Mouse (Mus musculus) limb, embryonic 11.5 days (tissue): ENCODE measurements around the gene Atoh8. TPM values are rescaled to one million over a fixed set of nuclear protein-coding genes. Genes with fewer than 3 reads are reported as not detected.

ENCODE experiments used
- ATAC-seq: fragments of 200-750 bp; cut with Nextera tagmentation; 2 replicates; pipeline ENCODE4 v1.8.0; 2017; ENCODE audit warnings: low read depth; ENCODE audit not compliant: insufficient number of reproducible peaks, low FRiP score, low TSS enrichment
- DNase-seq: peaks from one replicate; pipeline ENCODE4 v3.0.0-alpha.2; 2015; ENCODE audit warnings: low spot score
- H3K27ac ChIP-seq: fragments of 300-500 bp; sonication (generic); replicated peaks from 2 replicates; pipeline ENCODE4 v1.5.1; 2014; ENCODE audit warnings: low read depth, mild to moderate bottlenecking, low read length
- H3K27me3 ChIP-seq: fragments of 300-500 bp; sonication (generic); 2 replicates; pipeline ENCODE4 v1.6.1; 2014; ENCODE audit warnings: mild to moderate bottlenecking, low read length, mixed read lengths; ENCODE audit not compliant: control insufficient read depth, insufficient read depth
- H3K36me3 ChIP-seq: fragments of 300-500 bp; sonication (generic); 2 replicates; pipeline ENCODE4 v1.6.1; 2014; ENCODE audit warnings: mild to moderate bottlenecking, low read length, moderate library complexity, mixed read lengths; ENCODE audit not compliant: control insufficient read depth, insufficient read depth
- H3K4me1 ChIP-seq: fragments of 300-500 bp; sonication (generic); 2 replicates; pipeline ENCODE4 v1.6.1; 2014; ENCODE audit warnings: low read length, mixed read lengths; ENCODE audit not compliant: control insufficient read depth, insufficient read depth
- H3K4me2 ChIP-seq: fragments of 300-500 bp; sonication (generic); 2 replicates; pipeline ENCODE4 v1.6.1; 2014; ENCODE audit warnings: low read depth, mild to moderate bottlenecking, moderate library complexity; ENCODE audit not compliant: severe bottlenecking
- H3K4me3 ChIP-seq: fragments of 300-500 bp; sonication (generic); 2 replicates; pipeline ENCODE4 v1.5.1; 2014; ENCODE audit warnings: low read depth, low read length
- H3K9ac ChIP-seq: fragments of 300-500 bp; sonication (generic); 2 replicates; pipeline ENCODE4 v1.6.1; 2014; ENCODE audit warnings: mild to moderate bottlenecking, low read length
- H3K9me3 ChIP-seq: fragments of 300-500 bp; sonication (generic); 2 replicates; pipeline ENCODE4 v1.6.1; 2016; ENCODE audit warnings: low read length; ENCODE audit not compliant: control insufficient read depth
- WGBS: fragments of 180-500 bp; shearing (Covaris S2); extraction: QIAGEN DNeasy Blood & Tissue Kit; methylation state at CpG from one replicate; pipeline ENCODE4 v1.1.7; 2014; 5-methylcytosine and 5-hydroxymethylcytosine counted together
- polyA plus RNA-seq: library from polyadenylated mRNA; unstranded; fragments of >200 nt; fragmentation: Nextera tagmentation; extraction: Ambion mirVana; gene quantifications from 2 replicates; pipeline ENCODE4 v1.2.1, GENCODE M21; 2014

Gene Atoh8
- polyA plus RNA-seq, 1 experiment from 2014 or later: 22.9 TPM

DNA sequence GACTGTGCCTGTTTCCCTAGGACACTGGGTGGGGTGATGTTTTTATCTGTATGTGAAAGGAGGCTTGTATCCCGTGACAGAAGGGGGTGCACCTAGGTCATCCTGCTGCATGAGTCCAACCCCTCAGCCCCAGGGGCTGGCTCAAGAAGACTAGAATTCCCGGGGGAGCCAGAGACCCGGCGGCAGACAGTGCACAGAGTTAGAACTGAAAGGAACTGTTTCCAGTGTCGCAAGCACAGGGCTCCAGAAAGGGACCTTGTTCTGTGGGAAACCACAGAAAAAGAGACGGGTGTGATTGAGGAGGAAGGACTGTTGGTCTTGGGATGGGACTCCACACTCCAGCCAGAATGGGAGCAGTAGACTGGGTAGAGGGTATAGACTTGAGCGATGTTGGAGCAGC lies 30.5 kb downstream of the Atoh8 start:
- no peak for ATAC-seq
- WGBS: 84% methylated on average over 7 of the region's 7 CpGs
- H3K4me1 ChIP-seq: peaks cover 20% of the 10 kb centered on the region
- H3K27me3 ChIP-seq: no peaks in the 10 kb centered on the region
- H3K9me3 ChIP-seq: no peaks in the 10 kb centered on the region
- no peaks in the 10 kb centered on the region for H3K36me3 ChIP-seq
- DNase-seq: no peak
- H3K4me3 ChIP-seq: no peak overlapping the region
- H3K27ac ChIP-seq: no peak overlapping the region
- H3K4me2 ChIP-seq: no peak overlapping the region
- H3K9ac ChIP-seq: no peak overlapping the region

- Histone ChIP-seq H3K4me1 (peaks cover 18% of the 10 kb centered on the region), H3K36me3 (no peaks in the 10 kb centered on the region), H3K4me2 (no peak overlapping the region), H3K9me3 (no peaks in the 10 kb centered on the region), H3K27me3 (no peaks in the 10 kb centered on the region), H3K27ac (no peak overlapping the region), H3K4me3 (no peak overlapping the region), H3K9ac (no peak overlapping the region)
- DNase-seq (no peak), ATAC-seq (no peak)
- WGBS: 81% methylated on average over 5 of the region's 5 CpGs
Observed at GRCm38 (mm10) chr6:72203279-72203678, 32.1 kb downstream of the Atoh8 start.

GRCm38 (mm10) chr6:72202732-72203131 lies 32.6 kb downstream of the Atoh8 start:
- WGBS: 82% methylated on average over 5 of the region's 5 CpGs
- no peaks in the 10 kb centered on the region for H3K36me3 ChIP-seq
- no peak overlapping the region for H3K4me3 ChIP-seq
- no peak for ATAC-seq
- H3K27me3 ChIP-seq: no peaks in the 10 kb centered on the region
- no peak overlapping the region for H3K4me2 ChIP-seq
- DNase-seq: no peak
- no peak overlapping the region for H3K27ac ChIP-seq
- no peak overlapping the region for H3K9ac ChIP-seq
- H3K9me3 ChIP-seq: no peaks in the 10 kb centered on the region
- H3K4me1 ChIP-seq: peaks cover 18% of the 10 kb centered on the region

GRCm38 (mm10) chr6:72200595-72201256 lies 34.7 kb downstream of the Atoh8 start:
- no peaks in the 10 kb centered on the region for H3K36me3 ChIP-seq
- no peak overlapping the region; the same call in 1 of the 2 replicates for H3K9ac ChIP-seq
- no peak overlapping the region for H3K4me3 ChIP-seq
- H3K9me3 ChIP-seq: no peaks in the 10 kb centered on the region
- 0 out of 2 replicates have a peak overlapping the region, but pooled peaks have one; percentile 33 for H3K27ac ChIP-seq
- no peak overlapping the region for H3K4me2 ChIP-seq
- 0 out of 2 replicates have a peak, but pooled peaks have one; percentile 23 for ATAC-seq
- WGBS: 34% methylated on average over 11 of the region's 11 CpGs
- H3K4me1 ChIP-seq: peaks cover 9% of the 10 kb centered on the region
- H3K27me3 ChIP-seq: no peaks in the 10 kb centered on the region
- no peak for DNase-seq

DNA sequence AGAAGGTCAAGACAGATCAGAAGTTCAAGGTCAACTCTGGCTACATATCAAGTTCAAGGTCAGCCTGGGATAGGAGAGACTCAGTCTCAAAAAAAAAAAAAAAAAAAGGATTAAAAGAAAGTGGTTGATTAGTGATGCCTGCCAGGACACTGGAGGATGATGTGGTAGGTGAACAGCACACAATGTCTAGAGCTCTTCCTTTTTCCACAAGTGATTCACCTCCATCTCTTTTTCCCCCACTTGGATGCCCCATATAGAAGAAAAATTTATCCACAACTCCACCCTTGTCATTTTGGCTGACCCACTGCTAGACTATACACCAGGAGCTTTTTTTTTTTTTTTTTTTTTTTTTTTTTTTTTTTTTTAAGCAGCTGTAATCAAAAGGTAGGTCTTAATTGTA lies 37.9 kb downstream of the Atoh8 start:
- Histone ChIP-seq H3K36me3 (no peaks in the 10 kb centered on the region), H3K27ac (no peak overlapping the region), H3K4me2 (no peak overlapping the region), H3K4me3 (no peak overlapping the region), H3K27me3 (no peaks in the 10 kb centered on the region), H3K9me3 (no peaks in the 10 kb centered on the region), H3K9ac (no peak overlapping the region), H3K4me1 (peaks cover 8% of the 10 kb centered on the region)
- DNase-seq: no peak
- no peak for ATAC-seq

DNA sequence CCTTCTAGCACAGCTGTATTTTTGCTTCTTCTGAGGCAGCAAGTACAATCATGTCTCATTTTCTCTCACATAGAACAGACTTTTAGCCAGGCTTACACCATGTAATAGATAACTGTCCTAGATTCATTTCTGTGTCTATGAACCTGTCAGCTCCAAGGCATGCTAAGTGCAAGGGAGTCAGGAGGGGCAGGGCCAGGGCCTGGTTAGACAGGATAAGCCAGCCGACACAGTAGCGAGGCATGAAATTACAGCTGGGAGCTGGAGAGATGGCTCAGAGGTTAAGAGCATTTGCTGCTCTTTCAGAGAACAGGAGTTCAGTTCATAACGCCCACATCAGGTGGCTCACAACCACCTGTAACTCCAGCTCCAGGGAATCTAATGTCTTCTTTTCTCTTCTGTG lies 38.7 kb downstream of the Atoh8 start:
- Histone ChIP-seq H3K4me3 (no peak overlapping the region), H3K4me1 (peaks cover 8% of the 10 kb centered on the region), H3K27ac (no peak overlapping the region), H3K9me3 (no peaks in the 10 kb centered on the region), H3K9ac (no peak overlapping the region), H3K27me3 (no peaks in the 10 kb centered on the region), H3K4me2 (no peak overlapping the region), H3K36me3 (no peaks in the 10 kb centered on the region)
- no peak for ATAC-seq
- WGBS: 79% methylated on average over 3 of the region's 3 CpGs
- no peak for DNase-seq

- Histone ChIP-seq H3K4me3 (no peak overlapping the region), H3K36me3 (no peaks in the 10 kb centered on the region), H3K4me1 (peaks cover 37% of the 10 kb centered on the region), H3K4me2 (no peak overlapping the region), H3K27me3 (no peaks in the 10 kb centered on the region), H3K9me3 (no peaks in the 10 kb centered on the region), H3K27ac (0 out of 2 replicates have a peak overlapping the region, but pooled peaks have one; percentile 23), H3K9ac (peak overlapping the region; percentile 24; the same call in 1 of the 2 replicates)
- 0 out of 2 replicates have a peak, but pooled peaks have one; percentile 27 for ATAC-seq
- no peak for DNase-seq
- 53% methylated on average over 5 of the region's 5 CpGs for WGBS
Observed at GRCm38 (mm10) chr6:72190577-72190976, 44.8 kb downstream of the Atoh8 start.

GRCm38 (mm10) chr6:72190120-72190519 lies 45.3 kb downstream of the Atoh8 start:
- Histone ChIP-seq H3K4me3 (no peak overlapping the region), H3K9me3 (no peaks in the 10 kb centered on the region), H3K4me2 (no peak overlapping the region), H3K27ac (no peak overlapping the region), H3K4me1 (peaks cover 37% of the 10 kb centered on the region), H3K27me3 (no peaks in the 10 kb centered on the region), H3K36me3 (no peaks in the 10 kb centered on the region), H3K9ac (no peak overlapping the region)
- WGBS: 9% methylated on average over 6 of the region's 6 CpGs
- ATAC-seq (no peak), DNase-seq (no peak)
